Mouse (Mus musculus) CH12.LX (cell line): Measurements from ENCODE around the gene Nup153.

Experiments
- CHD1 ChIP-seq: IDR thresholded peaks from 2 replicates; pipeline ENCODE4 v1.6.1; 2012; ENCODE audit warnings: low read depth, low read length, improper control_type of control experiment, inconsistent platforms
- CTCF ChIP-seq, 2 experiments: IDR thresholded peaks in 1 of 2; conservative IDR thresholded peaks in 1 of 2; 2 replicates each; pipeline ENCODE4 v1.5.1; 2011 to 2012; ENCODE audit warnings: low read depth in 2 of 2, low read length in 2 of 2, improper control_type of control experiment in 1 of 2, inconsistent platforms in 1 of 2, mild to moderate bottlenecking in 1 of 2, moderate library complexity in 1 of 2
- ELF1 ChIP-seq: IDR thresholded peaks from 2 replicates; pipeline ENCODE4 v1.6.1; 2014; ENCODE audit warnings: low read depth, mild to moderate bottlenecking, inconsistent platforms, low read length, improper control_type of control experiment
- EP300 ChIP-seq: IDR thresholded peaks from 2 replicates; pipeline ENCODE4 v1.6.1; 2011; ENCODE audit warnings: low read length, improper control_type of control experiment
- GABPA ChIP-seq: IDR thresholded peaks from 2 replicates; pipeline ENCODE4 v1.6.1; 2012; ENCODE audit warnings: low read depth, low read length, improper control_type of control experiment, inconsistent platforms; ENCODE audit not compliant: insufficient replicate concordance
- KAT2A ChIP-seq: IDR thresholded peaks from 2 replicates; pipeline ENCODE4 v1.6.1; 2012; ENCODE audit warnings: low read length, improper control_type of control experiment, inconsistent platforms; ENCODE audit not compliant: insufficient replicate concordance
- MAX ChIP-seq: IDR thresholded peaks from 2 replicates; pipeline ENCODE4 v1.6.1; 2011; ENCODE audit warnings: low read length, improper control_type of control experiment
- POLR2A ChIP-seq: IDR thresholded peaks from 2 replicates; pipeline ENCODE4 v1.6.1; 2011; ENCODE audit warnings: low read depth, mild to moderate bottlenecking, improper control_type of control experiment, low read length
- SIN3A ChIP-seq: IDR thresholded peaks from 2 replicates; pipeline ENCODE4 v1.6.1; 2012; ENCODE audit warnings: low read length, improper control_type of control experiment, inconsistent platforms
- TBP ChIP-seq: conservative IDR thresholded peaks from 2 replicates; pipeline ENCODE4 v1.6.1; 2011; ENCODE audit warnings: low read depth, low read length, improper control_type of control experiment
- TCF12 ChIP-seq: IDR thresholded peaks from 2 replicates; pipeline ENCODE4 v1.6.1; 2014; ENCODE audit warnings: low read depth, mild to moderate bottlenecking, inconsistent platforms, low read length, improper control_type of control experiment
- USF1 ChIP-seq: IDR thresholded peaks from 2 replicates; pipeline ENCODE4 v1.6.1; 2014; ENCODE audit warnings: low read depth, mild to moderate bottlenecking, inconsistent platforms, low read length, improper control_type of control experiment
- ZMIZ1 ChIP-seq: IDR thresholded peaks from 2 replicates; pipeline ENCODE4 v1.6.1; 2012; ENCODE audit warnings: low read depth, mild to moderate bottlenecking, inconsistent platforms, low read length, improper control_type of control experiment
- ZNF384 ChIP-seq: IDR thresholded peaks from 2 replicates; pipeline ENCODE4 v1.6.1; 2012; ENCODE audit warnings: low read depth, low read length, improper control_type of control experiment, inconsistent platforms

DNA sequence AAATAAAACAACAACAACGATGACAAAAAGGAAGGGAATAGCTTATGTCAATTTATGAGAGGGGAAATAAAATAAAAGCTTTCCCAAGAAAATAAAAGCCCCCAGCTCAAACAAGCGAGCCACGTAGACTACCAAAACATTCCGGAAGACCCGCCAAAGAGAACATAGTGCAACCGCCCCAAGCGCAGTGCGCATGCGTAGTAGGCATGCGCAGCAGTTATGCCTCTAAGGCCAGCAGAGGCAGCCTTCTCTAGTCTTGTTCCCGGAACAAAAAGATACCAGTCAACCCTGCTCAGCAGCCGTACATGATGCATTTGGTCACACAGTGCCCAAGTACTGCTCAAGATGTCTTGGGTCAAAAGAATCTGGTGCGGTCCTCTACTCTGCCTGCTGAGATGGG lies 30.9 kb upstream of the Nup153 start:
- TF ChIP-seq POLR2A (no peak), MAX (no peak), TBP (no peak), EP300 (no peak), USF1 (no peak), CHD1 (no peak), KAT2A (no peak), SIN3A (no peak), ELF1 (no peak), CTCF (conservative IDR thresholded peaks at IDR 0.05 in 1 of 2, IDR thresholded peaks at IDR 0.05 in 1 of 2; ENCODE audit: low read depth in 2 of 2, low read length in 2 of 2) (no peak), ZMIZ1 (no peak), GABPA (no peak), TCF12 (no peak), ZNF384 (no peak)
